In the genomic region with DNA sequence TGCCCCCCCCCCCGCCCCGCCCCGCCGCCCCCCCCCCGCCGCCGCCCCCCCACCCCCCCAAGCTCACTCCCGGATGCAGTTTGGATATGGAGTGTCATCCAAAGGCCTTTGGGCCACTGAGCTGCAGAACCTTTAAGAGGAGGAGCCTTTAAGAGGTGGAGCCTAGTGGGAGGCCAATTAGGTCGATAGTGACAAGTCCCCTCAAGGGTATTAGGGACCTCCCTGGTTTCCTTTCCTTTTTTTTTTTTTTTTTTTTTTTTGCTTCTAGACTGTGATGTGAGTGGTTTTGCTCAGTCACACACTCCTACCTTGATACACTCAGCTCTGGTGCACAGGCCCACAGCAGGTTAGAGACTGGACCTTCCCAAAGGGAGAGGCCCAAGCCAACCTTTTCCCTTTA, we compare ENCODE assay signal across 13 mouse cellular contexts.
DNase-seq lines count a peak whose midpoint lies in the region; ATAC-seq lines count a peak whose summit lies in the region.
"Had no signal": no experiment of that assay in that cellular context is flagged by ENCODE, and none has a peak within 500 bp of the region (broad histone marks: within the 10 kb centered on the region; RNA-seq: fewer than 3 reads in every experiment).

No protein-coding gene starts in this region.

- WGBS in midbrain, embryonic 11.5 days = 0% methylated on average over 4 of the region's 9 CpGs
- 0% methylated on average over 1 of the region's 9 CpGs for WGBS in midbrain, embryonic 15.5 days

- no peaks in the 10 kb centered on the region for H3K36me3 ChIP-seq in midbrain, embryonic 11.5 days (ENCODE audit: control insufficient read depth, insufficient read depth, low read length)
- H3K36me3 ChIP-seq in midbrain, embryonic 15.5 days (replicated peaks) = no peaks in the 10 kb centered on the region

- no peak overlapping the region for H3K9ac ChIP-seq in midbrain, embryonic 11.5 days (ENCODE audit: low read length)
- H3K9ac ChIP-seq in midbrain, embryonic 15.5 days = no peak overlapping the region

- DNase-seq in embryo, embryonic 10.5 days (ENCODE audit: low spot score) = peak; percentile 28
- no peak for DNase-seq in embryo, embryonic 9.5 days (ENCODE audit: extremely low spot score)
- DNase-seq in midbrain, embryonic 11.5 days (ENCODE audit: low spot score, missing footprints) = no peak
- peak; percentile 66 for DNase-seq in retina, postnatal 1 day
- no peak for DNase-seq in thymus, postnatal 14 days
- DNase-seq in cerebellum, postnatal 25 days = no peak
- DNase-seq: cerebellum, adult 11 months; heart, postnatal 10 days; spleen, adult 18-20 months had no signal

- H3K4me1 ChIP-seq in midbrain, embryonic 11.5 days (ENCODE audit: control insufficient read depth, insufficient read depth, low read length) = peaks cover 13% of the 10 kb centered on the region
- peaks cover 9% of the 10 kb centered on the region for H3K4me1 ChIP-seq in midbrain, embryonic 15.5 days

- peak; percentile 30; the same call in 1 of the 2 replicates for ATAC-seq in midbrain, embryonic 11.5 days (ENCODE audit: low FRiP score)
- no peak for ATAC-seq in midbrain, embryonic 15.5 days (replicated peaks)
- ATAC-seq in granulocyte monocyte progenitor cell, adult 5-6 weeks (replicated peaks; ENCODE audit: poor library complexity, severe bottlenecking) = peak; percentile 88
- ATAC-seq: inflammation-experienced regulatory T-cells, adult 6 months had no signal

- H3K27me3 ChIP-seq in midbrain, embryonic 11.5 days (ENCODE audit: control insufficient read depth, insufficient read depth, low read length) = peaks cover 2% of the 10 kb centered on the region; the same call in 1 of the 2 replicates
- peaks cover 3% of the 10 kb centered on the region; the same call in 1 of the 2 replicates for H3K27me3 ChIP-seq in midbrain, embryonic 15.5 days (replicated peaks)

- H3K4me3 ChIP-seq in midbrain, embryonic 11.5 days (ENCODE audit: low read depth, low read length) = no peak overlapping the region
- no peak overlapping the region for H3K4me3 ChIP-seq in midbrain, embryonic 15.5 days

- no peak overlapping the region for H3K4me2 ChIP-seq in midbrain, embryonic 11.5 days
- H3K4me2 ChIP-seq in midbrain, embryonic 15.5 days = no peak overlapping the region

- H3K27ac ChIP-seq in midbrain, embryonic 11.5 days (ENCODE audit: low read depth, low read length) = no peak overlapping the region
- no peak overlapping the region for H3K27ac ChIP-seq in midbrain, embryonic 15.5 days
- H3K27ac ChIP-seq: kidney, postnatal 0 days had no signal

- peaks cover 14% of the 10 kb centered on the region for H3K9me3 ChIP-seq in midbrain, embryonic 11.5 days (ENCODE audit: control insufficient read depth, low read length)
- H3K9me3 ChIP-seq in midbrain, embryonic 15.5 days = peaks cover 5% of the 10 kb centered on the region; the same call in 1 of the 2 replicates

Comparison
In these comparisons a context has a peak if more than half of its experiments do, and no peak if none do; other contexts are left out.
1. DNase-seq: peak in embryo, embryonic 10.5 days (single experiment) and retina, postnatal 1 day (single experiment); none in embryo, embryonic 9.5 days (single experiment), midbrain, embryonic 11.5 days (single experiment), thymus, postnatal 14 days (single experiment) and cerebellum, postnatal 25 days (0 of 2).